Mouse (Mus musculus) cerebellum, adult 2 months (tissue): ENCODE measurements around the gene Gm3594.
"Not testable (repeated sequence)": the region's sequence is repeated elsewhere in the genome, so short reads cannot be mapped to it uniquely, and the experiment has no call there.

Source experiments
- CTCF ChIP-seq: fragments of 200-500 bp; IDR thresholded peaks from 2 replicates; pipeline ENCODE4 v1.5.1; 2011; ENCODE audit warnings: low read depth, mild to moderate bottlenecking, control low read depth, low read length, moderate library complexity, borderline replicate concordance; ENCODE audit not compliant: insufficient read depth
- POLR2A ChIP-seq: fragments of 200-500 bp; IDR thresholded peaks from 2 replicates; pipeline ENCODE4 v1.6.1; 2011; ENCODE audit warnings: low read length, control low read depth, borderline replicate concordance; ENCODE audit not compliant: insufficient read depth

- TF ChIP-seq CTCF, POLR2A: not testable (repeated sequence)
Observed at GRCm38 (mm10) chr14:6440206-6440605, 4.2 kb downstream of the Gm3594 start.
